Mouse (Mus musculus) liver, embryonic 11.5 days (tissue): Measurements from ENCODE around the gene Krtap5-3. TPM values are rescaled to one million over a fixed set of nuclear protein-coding genes. Genes with fewer than 3 reads are reported as not detected.
"Not testable (repeated sequence)": the region's sequence is repeated elsewhere in the genome, so short reads cannot be mapped to it uniquely, and the experiment has no call there.

Experiments used
- ATAC-seq: fragments of 200-750 bp; cut with Nextera tagmentation; replicated peaks from 2 replicates; pipeline ENCODE4 v1.8.0; 2017; ENCODE audit warnings: moderate number of reproducible peaks, mild to moderate bottlenecking, moderate TSS enrichment, moderate library complexity; ENCODE audit not compliant: low FRiP score
- DNase-seq: peaks from one replicate; pipeline ENCODE4 v3.0.0-alpha.2; 2017; ENCODE audit warnings: low spot score
- H3K27ac ChIP-seq: fragments of 300-500 bp; sonication (generic); 2 replicates; pipeline ENCODE4 v1.5.1; 2014; ENCODE audit warnings: mild to moderate bottlenecking, low read depth, low read length, control low read depth
- H3K27me3 ChIP-seq: fragments of 300-500 bp; sonication (generic); replicated peaks from 2 replicates; pipeline ENCODE4 v1.6.1; 2014; ENCODE audit warnings: low read length, mixed read lengths; ENCODE audit not compliant: control insufficient read depth, insufficient read depth
- H3K36me3 ChIP-seq: fragments of 300-500 bp; sonication (generic); 2 replicates; pipeline ENCODE4 v1.6.1; 2014; ENCODE audit warnings: mild to moderate bottlenecking, low read length, moderate library complexity, mixed read lengths; ENCODE audit not compliant: control insufficient read depth, insufficient read depth
- H3K4me1 ChIP-seq: fragments of 300-500 bp; sonication (generic); replicated peaks from 2 replicates; pipeline ENCODE4 v1.6.1; 2014; ENCODE audit warnings: low read length, mixed read lengths; ENCODE audit not compliant: control insufficient read depth, insufficient read depth
- H3K4me2 ChIP-seq: fragments of 300-500 bp; sonication (generic); 2 replicates; pipeline ENCODE4 v1.6.1; 2014; ENCODE audit warnings: mild to moderate bottlenecking, control low read depth, moderate library complexity
- H3K4me3 ChIP-seq: fragments of 300-500 bp; sonication (generic); 2 replicates; pipeline ENCODE4 v1.5.1; 2014; ENCODE audit warnings: low read depth, low read length, control low read depth
- H3K9ac ChIP-seq: fragments of 300-500 bp; sonication (generic); 2 replicates; pipeline ENCODE4 v1.6.1; 2014; ENCODE audit warnings: low read depth, low read length, control low read depth
- H3K9me3 ChIP-seq: fragments of 300-500 bp; sonication (generic); 2 replicates; pipeline ENCODE4 v1.6.1; 2016; ENCODE audit warnings: low read length, inconsistent platforms, mixed read lengths; ENCODE audit not compliant: control insufficient read depth
- WGBS: fragments of 180-500 bp; shearing (Covaris S2); extraction: QIAGEN DNeasy Blood & Tissue Kit; methylation state at CpG from one replicate; pipeline ENCODE4 v1.1.7; 2014; 5-methylcytosine and 5-hydroxymethylcytosine counted together
- polyA plus RNA-seq: library from polyadenylated mRNA; unstranded; fragments of >200 nt; fragmentation: Nextera tagmentation; extraction: Ambion mirVana; gene quantifications from 2 replicates; pipeline ENCODE4 v1.2.1, GENCODE M21; 2014

Krtap5-3 gene
- polyA plus RNA-seq, 1 experiment from 2014 or later, result not detected

DNA sequence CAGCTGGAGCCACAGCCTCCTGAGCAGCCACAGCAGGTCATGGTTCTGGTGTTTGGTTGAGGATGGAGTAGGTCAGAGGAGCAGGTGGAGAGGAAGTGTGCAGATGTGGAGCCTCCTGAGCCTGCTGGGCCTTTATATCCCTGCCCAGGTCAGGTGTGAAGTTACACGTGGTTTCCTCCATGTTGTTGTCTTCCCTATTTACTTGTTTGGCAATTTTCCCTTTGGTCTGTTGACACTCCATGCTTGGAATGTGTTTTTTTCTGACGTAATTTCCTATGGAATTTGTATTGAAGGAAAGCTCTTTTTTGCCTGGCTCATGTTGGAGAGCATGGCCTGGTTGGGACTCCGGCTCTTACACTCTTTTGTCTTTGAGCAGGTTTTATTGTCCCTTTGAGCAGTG, 28.7 kb downstream of the Krtap5-3 start, which contains the start of gene Krtap5-5:
TSS of gene Krtap5-5 (minus strand) at position 101 of the 400 bp plus-strand sequence.
- H3K36me3 ChIP-seq, ATAC-seq, H3K9ac ChIP-seq, H3K4me3 ChIP-seq, DNase-seq, H3K27ac ChIP-seq, H3K4me2 ChIP-seq, H3K4me1 ChIP-seq, H3K27me3 ChIP-seq, H3K9me3 ChIP-seq: not testable (repeated sequence)
- 43% methylated on average over 3 of the region's 3 CpGs for WGBS

DNA sequence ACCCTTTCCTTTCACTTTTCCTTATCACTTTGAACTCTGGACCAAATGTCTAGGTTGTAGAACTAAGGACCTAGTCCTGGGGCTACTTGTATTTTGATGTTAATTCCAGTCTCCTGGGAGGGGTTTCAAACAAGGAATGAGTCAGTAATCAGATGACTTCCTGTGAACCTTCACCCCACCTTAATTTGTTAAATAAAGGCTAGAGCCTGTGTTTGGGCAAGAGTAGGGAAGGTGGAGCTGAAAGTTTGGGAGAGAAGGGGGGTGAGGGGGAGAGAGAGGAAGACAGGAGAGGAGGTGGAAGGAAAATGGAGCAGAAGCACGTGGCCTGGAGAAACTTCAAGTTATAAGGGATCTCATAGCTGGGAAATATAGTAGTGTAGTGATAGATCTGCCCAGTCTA, 30.4 kb downstream of the Krtap5-3 start:
- no peaks in the 10 kb centered on the region for H3K27me3 ChIP-seq
- 0 out of 2 replicates have a peak, but pooled peaks cover 2% of the 10 kb centered on the region for H3K9me3 ChIP-seq
- H3K4me3 ChIP-seq, result no peak overlapping the region
- H3K4me1 ChIP-seq, result no peaks in the 10 kb centered on the region
- no peak overlapping the region for H3K9ac ChIP-seq
- H3K36me3 ChIP-seq, result no peaks in the 10 kb centered on the region
- DNase-seq, result no peak
- H3K4me2 ChIP-seq, result no peak overlapping the region
- no peak for ATAC-seq
- 25% methylated on average over 1 of the region's 1 CpGs for WGBS
- no peak overlapping the region for H3K27ac ChIP-seq

DNA sequence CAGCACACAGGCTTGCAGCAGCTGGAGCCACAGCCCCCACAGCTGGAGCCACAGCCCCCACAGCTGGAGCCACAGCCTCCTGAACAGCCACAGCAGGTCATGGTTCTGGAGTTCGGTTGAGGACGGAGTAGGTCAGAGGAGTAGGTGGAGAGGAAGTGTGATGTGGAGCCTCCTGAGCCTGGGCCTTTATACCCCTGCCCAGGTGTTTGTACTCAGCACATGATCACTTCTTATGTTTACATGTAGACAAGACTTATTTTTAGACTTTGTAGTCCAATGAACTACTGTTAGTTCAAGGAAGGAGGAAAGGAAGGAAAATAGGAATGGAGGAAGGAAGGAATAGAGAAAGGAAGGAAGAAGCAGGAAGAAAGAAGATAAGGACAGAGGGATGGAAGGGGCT, 39.8 kb downstream of the Krtap5-3 start, which contains the start of gene Gm40460:
TSS of gene Gm40460 (minus strand) at position 101 of the 400 bp plus-strand sequence.
- H3K27ac ChIP-seq, result no peak within 1 kb of the TSS
- ATAC-seq (no peak), DNase-seq (no peak)
- 0 out of 2 replicates have a peak, but pooled peaks cover 3% of the 10 kb centered on the region for H3K9me3 ChIP-seq
- H3K9ac ChIP-seq, result no peak within 1 kb of the TSS
- no peaks in the 10 kb centered on the region for H3K4me1 ChIP-seq
- no peaks in the 10 kb centered on the region for H3K36me3 ChIP-seq
- H3K4me2 ChIP-seq, result no peak within 1 kb of the TSS
- WGBS, result 46% methylated on average over 2 of the region's 2 CpGs
- H3K27me3 ChIP-seq, result no peaks in the 10 kb centered on the region
- H3K4me3 ChIP-seq, result no peak within 1 kb of the TSS

DNA sequence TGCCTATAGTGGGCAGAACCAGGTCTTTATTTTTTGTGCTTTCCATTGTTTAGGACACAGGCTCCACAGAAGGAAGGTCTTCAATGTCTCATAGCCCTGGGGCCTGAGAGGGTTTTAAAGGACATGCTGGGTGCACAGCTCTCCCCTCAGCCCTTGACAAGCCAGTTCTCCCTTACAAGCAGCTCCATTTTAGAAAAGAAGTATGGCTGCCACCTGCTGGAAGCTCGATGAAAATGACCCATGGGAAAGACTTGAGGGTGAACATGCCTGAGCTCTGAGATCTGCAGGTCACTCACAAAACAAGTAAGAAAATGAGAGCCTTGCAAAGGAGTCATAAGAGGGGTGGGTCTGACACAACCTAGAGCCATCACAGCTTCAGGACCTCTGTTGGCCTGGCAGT, 48.7 kb downstream of the Krtap5-3 start:
- no peaks in the 10 kb centered on the region for H3K36me3 ChIP-seq
- no peaks in the 10 kb centered on the region for H3K9me3 ChIP-seq
- no peak overlapping the region for H3K27ac ChIP-seq
- H3K9ac ChIP-seq, result no peak overlapping the region
- WGBS, result 0% methylated on average over 1 of the region's 1 CpGs
- H3K27me3 ChIP-seq, result no peaks in the 10 kb centered on the region; the same call in 1 of the 2 replicates
- H3K4me1 ChIP-seq, result no peaks in the 10 kb centered on the region
- DNase-seq (no peak), ATAC-seq (no peak)
- H3K4me2 ChIP-seq, result no peak overlapping the region
- H3K4me3 ChIP-seq, result no peak overlapping the region

Other genes starting within 250 kb of the Krtap5-3 start
- 63.1 and 67.1 TPM in 2 replicates for gene Mob2, start 140.3 kb upstream of the Krtap5-3 start, polyA plus RNA-seq
- 2.5 and 2.6 TPM in 2 replicates for gene Dusp8, start 105.5 kb upstream of the Krtap5-3 start, polyA plus RNA-seq
- gene Gm45618, start 80.6 kb upstream of the Krtap5-3 start, polyA plus RNA-seq, result not detected in 2 replicates
- gene Gm39115, start 65.3 kb upstream of the Krtap5-3 start, polyA plus RNA-seq, result not detected in 2 replicates
- not detected in 2 replicates for gene Gm45337, start 56.8 kb upstream of the Krtap5-3 start, polyA plus RNA-seq
- not detected in 2 replicates for gene Gm29735, start 44.3 kb upstream of the Krtap5-3 start, polyA plus RNA-seq
- not detected in 2 replicates for gene Gm4553, start 35.6 kb upstream of the Krtap5-3 start, polyA plus RNA-seq
- not detected in 2 replicates for gene Krtap5-2, start 25.4 kb upstream of the Krtap5-3 start, polyA plus RNA-seq
- not detected in 2 replicates for gene Gm10153, start 11.0 kb upstream of the Krtap5-3 start, polyA plus RNA-seq
- gene Gm7579, start 10.5 kb downstream of the Krtap5-3 start, polyA plus RNA-seq, result not detected in 2 replicates
- not detected in 2 replicates for gene Krtap5-5, start 28.6 kb downstream of the Krtap5-3 start, polyA plus RNA-seq
- not detected in 2 replicates for gene Gm40460, start 39.7 kb downstream of the Krtap5-3 start, polyA plus RNA-seq
- not detected in 2 replicates for gene Gm2431, start 57.0 kb downstream of the Krtap5-3 start, polyA plus RNA-seq
- gene Gm4559, start 73.0 kb downstream of the Krtap5-3 start, polyA plus RNA-seq, result not detected in 2 replicates
- not detected in 2 replicates for gene Krtap5-1, start 95.8 kb downstream of the Krtap5-3 start, polyA plus RNA-seq
- gene Krtap5-4, start 102.2 kb downstream of the Krtap5-3 start, polyA plus RNA-seq, result not detected in 2 replicates
- gene Ifitm10, start 172.4 kb downstream of the Krtap5-3 start, polyA plus RNA-seq, result 1.8 and 2.4 TPM in 2 replicates
- not detected in 2 replicates for gene Gm49369, start 181.3 kb downstream of the Krtap5-3 start, polyA plus RNA-seq
- gene Ctsd, start 186.7 kb downstream of the Krtap5-3 start, polyA plus RNA-seq, result 316 and 340 TPM in 2 replicates
- 0.41 and 0.42 TPM in 2 replicates for gene Syt8, start 233.5 kb downstream of the Krtap5-3 start, polyA plus RNA-seq
- gene Tnni2, start 240.4 kb downstream of the Krtap5-3 start, polyA plus RNA-seq, result 1.9 and 3.7 TPM in 2 replicates